Mouse (Mus musculus): ENCODE measurements around the gene Secisbp2. TPM values are rescaled to one million over a fixed set of nuclear protein-coding genes. Genes with fewer than 3 reads are reported as not detected.

The Secisbp2 gene
- total RNA-seq (2014; fragmentation: Nextera tagmentation) (20.0 and 22.7 TPM in 2 replicates), total RNA-seq (2017) (27.7 and 32.8 TPM in 2 replicates), polyA plus RNA-seq (2012) (19.6 and 24.4 TPM in 2 replicates)

DNA sequence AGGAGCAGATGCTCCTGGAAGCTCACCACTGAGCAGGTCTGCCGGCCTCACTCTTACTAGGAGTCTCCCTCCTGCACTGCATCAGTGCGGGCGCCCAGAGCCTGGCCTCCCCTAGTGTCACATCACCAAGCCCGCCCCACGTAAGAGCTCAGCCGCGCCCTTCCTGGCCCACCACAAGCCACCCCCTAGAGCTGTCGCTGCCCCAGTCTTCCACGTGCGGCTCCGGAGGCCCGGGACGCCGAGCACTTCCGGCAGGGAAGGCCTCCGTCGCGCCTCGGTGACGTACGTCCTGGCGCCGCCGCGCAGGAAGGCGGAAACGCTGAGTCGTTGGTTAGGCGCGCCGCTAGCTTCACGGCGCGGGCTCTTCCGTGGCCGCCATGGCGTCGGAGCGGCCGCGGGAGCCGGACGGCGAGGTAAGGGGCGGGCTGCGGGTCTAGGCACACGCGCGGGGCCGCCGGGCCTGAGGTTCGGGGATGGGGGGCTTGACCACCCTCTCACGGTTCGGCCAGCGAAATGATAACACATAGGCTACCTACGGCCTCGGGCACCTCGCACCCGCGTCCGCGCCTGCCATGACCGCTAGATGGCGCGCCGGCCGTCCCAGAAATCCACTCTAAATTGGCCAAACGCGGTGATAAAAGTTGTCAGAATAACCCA, at the start of gene Secisbp2:
Secisbp2 (plus strand) TSS at position 290 of the 657 bp plus-strand sequence.
- Histone ChIP-seq H3K9me3 (replicated peaks) (no peaks in the 10 kb centered on the region), H3K36me3 (replicated peaks) (peaks cover 59% of the 10 kb centered on the region), H3K27me3 (ENCODE audit: insufficient read depth, low read length) (no peaks in the 10 kb centered on the region), H3K4me1 (ENCODE audit: insufficient read depth, low read depth, low read length) (peaks cover 43% of the 10 kb centered on the region), H3K4me3 (ENCODE audit: low read depth, low read length) (peak within 1 kb of the TSS; percentile 82)
- DNase-seq (ENCODE audit: low spot score) = peak; percentile 77
- ATAC-seq (ENCODE audit: extremely low read depth, insufficient number of reproducible peaks, low FRiP score, poor library complexity, severe bottlenecking) = peak; percentile 84
- TF ChIP-seq CTCF (IDR thresholded peaks at IDR 0.05; ENCODE audit: low read depth, low read length) = peak; percentile 89
- no peak for TF ChIP-seq GATA2 (IDR thresholded peaks at IDR 0.05; ENCODE audit: borderline replicate concordance, low read depth, low read length)

DNA sequence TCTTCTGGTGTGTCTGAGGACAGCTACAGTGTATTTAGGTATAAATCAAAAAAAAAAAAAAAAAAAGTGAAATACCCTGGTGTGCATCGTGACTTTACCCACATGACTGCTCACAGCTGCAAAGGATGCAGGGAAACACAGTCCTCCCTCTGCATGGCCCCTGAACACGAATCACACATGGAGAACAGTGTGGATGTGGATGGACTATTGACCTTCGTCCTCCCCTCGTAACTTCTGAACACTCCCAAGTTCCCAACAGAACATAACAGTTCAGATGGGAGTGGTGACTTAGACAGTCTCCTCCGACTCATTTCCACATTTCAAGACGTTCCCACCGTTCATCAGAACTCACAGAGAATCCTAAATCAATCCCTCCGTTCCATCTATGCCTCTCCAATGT, 48.7 kb upstream of the Secisbp2 start:
- no peaks in the 10 kb centered on the region for H3K4me1 ChIP-seq (ENCODE audit: insufficient read depth, low read depth, low read length)
- H3K9me3 ChIP-seq (replicated peaks) = no peaks in the 10 kb centered on the region
- no peaks in the 10 kb centered on the region for H3K36me3 ChIP-seq (replicated peaks)
- ATAC-seq (ENCODE audit: extremely low read depth, insufficient number of reproducible peaks, low FRiP score, poor library complexity, severe bottlenecking) (no peak), DNase-seq (ENCODE audit: low spot score) (no peak)
- H3K4me3 ChIP-seq (ENCODE audit: low read depth, low read length) = no peak overlapping the region
- no peak for TF ChIP-seq GATA2 (IDR thresholded peaks at IDR 0.05; ENCODE audit: borderline replicate concordance, low read depth, low read length)
- TF ChIP-seq POLR2AphosphoS5 (IDR thresholded peaks at IDR 0.05; ENCODE audit: insufficient replicate concordance, low read depth, low read length) = no peak
- TF ChIP-seq TAL1 (conservative IDR thresholded peaks at IDR 0.05; ENCODE audit: low read depth, low read length) = no peak
- no peak for TF ChIP-seq GATA1 (IDR thresholded peaks at IDR 0.05; ENCODE audit: borderline replicate concordance, low read length)
- no peak for TF ChIP-seq CTCF (IDR thresholded peaks at IDR 0.05; ENCODE audit: low read depth, low read length)
- H3K27me3 ChIP-seq (ENCODE audit: insufficient read depth, low read length) = no peaks in the 10 kb centered on the region

DNA sequence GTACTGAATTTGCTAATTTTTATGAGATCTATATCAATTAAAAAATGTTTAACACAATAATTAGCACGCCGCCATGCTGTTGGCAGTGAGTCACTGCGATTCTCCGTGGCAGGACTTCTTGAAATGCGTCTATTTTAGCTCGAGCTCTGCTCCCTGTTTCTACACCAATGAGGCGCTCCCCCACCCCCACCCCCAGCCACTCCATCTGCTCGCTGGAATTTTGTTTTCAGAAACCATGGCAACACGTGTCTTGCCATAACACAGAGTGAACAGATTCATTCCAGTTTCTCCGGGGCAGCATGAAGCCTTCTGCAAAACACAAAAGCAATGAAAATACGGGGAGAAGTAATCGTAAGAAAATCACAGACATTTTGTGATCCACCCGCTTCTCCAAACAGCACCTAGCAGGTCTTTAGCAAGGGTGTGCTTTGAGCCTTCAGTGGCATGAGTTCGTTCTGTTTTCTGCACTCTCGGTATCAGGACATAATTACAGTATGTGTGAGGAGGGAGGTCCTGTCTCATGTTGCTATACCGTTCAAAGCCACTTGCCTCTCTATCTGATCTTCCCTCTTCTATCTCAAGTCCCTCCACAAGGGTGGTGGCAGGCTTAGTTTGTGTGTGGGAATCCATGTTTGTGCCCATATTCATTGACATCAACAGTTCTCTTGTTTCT, 48.1 kb upstream of the Secisbp2 start:
- DNase-seq (ENCODE audit: low spot score) (no peak), ATAC-seq (ENCODE audit: extremely low read depth, insufficient number of reproducible peaks, low FRiP score, poor library complexity, severe bottlenecking) (no peak)
- H3K9me3 ChIP-seq (replicated peaks) = no peaks in the 10 kb centered on the region
- TF ChIP-seq GATA1 (IDR thresholded peaks at IDR 0.05; ENCODE audit: borderline replicate concordance, low read length) = no peak
- no peak for TF ChIP-seq GATA2 (IDR thresholded peaks at IDR 0.05; ENCODE audit: borderline replicate concordance, low read depth, low read length)
- TF ChIP-seq CTCF (IDR thresholded peaks at IDR 0.05; ENCODE audit: low read depth, low read length) = no peak
- no peak for TF ChIP-seq TAL1 (conservative IDR thresholded peaks at IDR 0.05; ENCODE audit: low read depth, low read length)
- no peak for TF ChIP-seq POLR2AphosphoS5 (IDR thresholded peaks at IDR 0.05; ENCODE audit: insufficient replicate concordance, low read depth, low read length)
- H3K36me3 ChIP-seq (replicated peaks) = no peaks in the 10 kb centered on the region
- H3K4me1 ChIP-seq (ENCODE audit: insufficient read depth, low read depth, low read length) = no peaks in the 10 kb centered on the region
- H3K27me3 ChIP-seq (ENCODE audit: insufficient read depth, low read length) = no peaks in the 10 kb centered on the region
- no peak overlapping the region for H3K4me3 ChIP-seq (ENCODE audit: low read depth, low read length)

DNA sequence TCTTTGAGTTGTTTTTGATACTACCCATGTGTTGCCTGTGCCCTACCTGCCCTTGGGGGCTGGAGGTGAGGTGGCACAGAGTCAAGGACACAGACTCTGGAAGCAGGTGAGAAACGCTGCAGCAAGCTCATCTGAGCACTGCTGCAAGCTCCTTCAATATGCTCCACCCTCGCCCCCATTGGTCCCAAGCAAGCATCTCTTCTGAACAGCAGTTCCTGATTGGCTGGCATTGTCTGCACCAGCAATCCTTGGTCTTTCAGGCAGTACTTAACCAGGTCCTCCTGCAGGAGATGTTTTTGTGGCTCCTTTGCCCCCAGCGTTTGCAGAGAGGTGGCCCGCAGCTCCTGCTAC, 47.6 kb upstream of the Secisbp2 start:
- no peaks in the 10 kb centered on the region for H3K36me3 ChIP-seq (replicated peaks)
- ATAC-seq (ENCODE audit: extremely low read depth, insufficient number of reproducible peaks, low FRiP score, poor library complexity, severe bottlenecking) (no peak), DNase-seq (ENCODE audit: low spot score) (no peak)
- H3K4me1 ChIP-seq (ENCODE audit: insufficient read depth, low read depth, low read length) = no peaks in the 10 kb centered on the region
- H3K4me3 ChIP-seq (ENCODE audit: low read depth, low read length) = no peak overlapping the region
- H3K9me3 ChIP-seq (replicated peaks) = no peaks in the 10 kb centered on the region
- no peaks in the 10 kb centered on the region for H3K27me3 ChIP-seq (ENCODE audit: insufficient read depth, low read length)
- TF ChIP-seq GATA1 (IDR thresholded peaks at IDR 0.05; ENCODE audit: borderline replicate concordance, low read length) = no peak
- TF ChIP-seq GATA2 (IDR thresholded peaks at IDR 0.05; ENCODE audit: borderline replicate concordance, low read depth, low read length) = no peak
- TF ChIP-seq TAL1 (conservative IDR thresholded peaks at IDR 0.05; ENCODE audit: low read depth, low read length) = no peak
- TF ChIP-seq CTCF (IDR thresholded peaks at IDR 0.05; ENCODE audit: low read depth, low read length) = no peak
- TF ChIP-seq POLR2AphosphoS5 (IDR thresholded peaks at IDR 0.05; ENCODE audit: insufficient replicate concordance, low read depth, low read length) = no peak

DNA sequence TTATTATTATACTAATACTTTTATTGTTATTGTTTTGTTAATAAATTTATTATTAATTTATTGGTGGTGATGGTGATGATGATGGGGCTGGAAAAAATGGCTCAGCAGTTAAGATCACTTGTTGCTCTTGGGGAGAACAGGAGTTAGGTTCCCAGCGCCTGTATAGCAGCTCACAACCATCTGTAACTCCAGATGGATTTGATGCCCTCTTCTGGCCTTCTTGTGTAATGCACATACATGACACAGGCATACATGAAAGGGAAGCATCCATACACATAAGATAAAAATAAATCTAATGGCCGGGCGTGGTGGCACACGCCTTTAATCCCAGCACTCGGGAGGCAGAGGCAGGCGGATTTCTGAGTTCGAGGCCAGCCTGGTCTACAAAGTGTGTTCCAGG, 42.3 kb upstream of the Secisbp2 start:
- DNase-seq (ENCODE audit: low spot score) (no peak), ATAC-seq (ENCODE audit: extremely low read depth, insufficient number of reproducible peaks, low FRiP score, poor library complexity, severe bottlenecking) (no peak)
- H3K4me3 ChIP-seq (ENCODE audit: low read depth, low read length) = no peak overlapping the region
- no peaks in the 10 kb centered on the region for H3K9me3 ChIP-seq (replicated peaks)
- TF ChIP-seq TAL1 (conservative IDR thresholded peaks at IDR 0.05; ENCODE audit: low read depth, low read length) = no peak
- no peak for TF ChIP-seq GATA2 (IDR thresholded peaks at IDR 0.05; ENCODE audit: borderline replicate concordance, low read depth, low read length)
- TF ChIP-seq CTCF (IDR thresholded peaks at IDR 0.05; ENCODE audit: low read depth, low read length) = no peak
- TF ChIP-seq POLR2AphosphoS5 (IDR thresholded peaks at IDR 0.05; ENCODE audit: insufficient replicate concordance, low read depth, low read length) = no peak
- TF ChIP-seq GATA1 (IDR thresholded peaks at IDR 0.05; ENCODE audit: borderline replicate concordance, low read length) = no peak
- H3K4me1 ChIP-seq (ENCODE audit: insufficient read depth, low read depth, low read length) = no peaks in the 10 kb centered on the region
- no peaks in the 10 kb centered on the region for H3K27me3 ChIP-seq (ENCODE audit: insufficient read depth, low read length)
- H3K36me3 ChIP-seq (replicated peaks) = no peaks in the 10 kb centered on the region

DNA sequence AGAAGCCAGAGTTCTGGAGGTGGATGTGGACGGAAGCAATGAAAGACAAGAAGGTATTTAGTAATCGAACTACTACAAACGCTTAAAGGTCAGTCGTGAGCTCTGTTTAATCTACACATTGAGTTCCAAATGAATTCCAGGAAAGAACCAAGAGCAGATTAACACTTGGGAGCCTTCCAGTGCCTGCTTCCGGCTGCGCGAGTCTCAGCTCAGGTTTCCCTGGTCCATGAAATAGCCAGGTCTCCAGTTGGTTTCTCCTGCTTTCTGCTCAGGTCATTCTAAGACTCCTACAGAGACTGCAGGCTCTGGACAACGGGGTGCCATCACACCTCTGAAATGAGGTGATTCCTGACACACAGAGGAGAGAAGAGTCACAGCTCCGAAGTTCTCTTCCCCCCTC, 40.4 kb upstream of the Secisbp2 start:
- DNase-seq (ENCODE audit: low spot score) = no peak
- H3K9me3 ChIP-seq (replicated peaks) = no peaks in the 10 kb centered on the region
- ATAC-seq (ENCODE audit: extremely low read depth, insufficient number of reproducible peaks, low FRiP score, poor library complexity, severe bottlenecking) = no peak
- no peak for TF ChIP-seq CTCF (IDR thresholded peaks at IDR 0.05; ENCODE audit: low read depth, low read length)
- no peak for TF ChIP-seq POLR2AphosphoS5 (IDR thresholded peaks at IDR 0.05; ENCODE audit: insufficient replicate concordance, low read depth, low read length)
- no peak for TF ChIP-seq GATA1 (IDR thresholded peaks at IDR 0.05; ENCODE audit: borderline replicate concordance, low read length)
- no peak for TF ChIP-seq GATA2 (IDR thresholded peaks at IDR 0.05; ENCODE audit: borderline replicate concordance, low read depth, low read length)
- no peak for TF ChIP-seq TAL1 (conservative IDR thresholded peaks at IDR 0.05; ENCODE audit: low read depth, low read length)
- no peaks in the 10 kb centered on the region for H3K36me3 ChIP-seq (replicated peaks)
- H3K4me1 ChIP-seq (ENCODE audit: insufficient read depth, low read depth, low read length) = no peaks in the 10 kb centered on the region
- peaks cover 4% of the 10 kb centered on the region for H3K27me3 ChIP-seq (ENCODE audit: insufficient read depth, low read length)
- H3K4me3 ChIP-seq (ENCODE audit: low read depth, low read length) = no peak overlapping the region

Measured in G1E (cell line).